Mouse (Mus musculus) stomach, embryonic 15.5 days (tissue): Measurements from ENCODE around the gene Tfap2b. TPM values are rescaled to one million over a fixed set of nuclear protein-coding genes. Genes with fewer than 3 reads are reported as not detected.
A peak's percentile ranks its signal among the peaks of the same experiment; 100 is the strongest.

Experiments
- ATAC-seq: fragments of 200-750 bp; cut with Nextera tagmentation; 2 replicates; pipeline ENCODE4 v1.8.0; 2017; ENCODE audit warnings: low read depth, moderate number of reproducible peaks, moderate TSS enrichment; ENCODE audit not compliant: insufficient read depth, low FRiP score
- H3K27ac ChIP-seq: fragments of 300-500 bp; sonication (generic); 2 replicates; pipeline ENCODE4 v1.5.1; 2015; ENCODE audit warnings: mild to moderate bottlenecking, inconsistent platforms
- H3K27me3 ChIP-seq: fragments of 300-500 bp; sonication (generic); replicated peaks from 2 replicates; pipeline ENCODE4 v1.6.1; 2015; ENCODE audit warnings: inconsistent platforms
- H3K36me3 ChIP-seq: fragments of 300-500 bp; sonication (generic); 2 replicates; pipeline ENCODE4 v1.6.1; 2015; ENCODE audit warnings: inconsistent platforms
- H3K4me1 ChIP-seq: fragments of 300-500 bp; sonication (generic); 2 replicates; pipeline ENCODE4 v1.6.1; 2015; ENCODE audit warnings: inconsistent platforms
- H3K4me2 ChIP-seq: fragments of 300-500 bp; sonication (generic); 2 replicates; pipeline ENCODE4 v1.6.1; 2015; ENCODE audit warnings: mild to moderate bottlenecking, inconsistent platforms
- H3K4me3 ChIP-seq: fragments of 300-500 bp; sonication (generic); replicated peaks from 2 replicates; pipeline ENCODE4 v1.5.1; 2015; ENCODE audit warnings: inconsistent platforms
- H3K9ac ChIP-seq: fragments of 300-500 bp; sonication (generic); 2 replicates; pipeline ENCODE4 v1.6.1; 2015; ENCODE audit warnings: inconsistent platforms
- H3K9me3 ChIP-seq: fragments of 300-500 bp; sonication (generic); 2 replicates; pipeline ENCODE4 v1.6.1; 2016; ENCODE audit warnings: inconsistent platforms
- WGBS: fragments of 180-500 bp; shearing (Covaris S2); methylation state at CpG from one replicate; pipeline ENCODE4 v1.1.7; 2015; 5-methylcytosine and 5-hydroxymethylcytosine counted together
- polyA plus RNA-seq: library from polyadenylated mRNA; unstranded; fragments of >200 nt; fragmentation: Nextera tagmentation; extraction: Ambion mirVana; gene quantifications from 2 replicates; pipeline ENCODE4 v1.2.1, GENCODE M21; 2015

Gene Tfap2b
- polyA plus RNA-seq, result 0.15 and 1.5 TPM in 2 replicates

DNA sequence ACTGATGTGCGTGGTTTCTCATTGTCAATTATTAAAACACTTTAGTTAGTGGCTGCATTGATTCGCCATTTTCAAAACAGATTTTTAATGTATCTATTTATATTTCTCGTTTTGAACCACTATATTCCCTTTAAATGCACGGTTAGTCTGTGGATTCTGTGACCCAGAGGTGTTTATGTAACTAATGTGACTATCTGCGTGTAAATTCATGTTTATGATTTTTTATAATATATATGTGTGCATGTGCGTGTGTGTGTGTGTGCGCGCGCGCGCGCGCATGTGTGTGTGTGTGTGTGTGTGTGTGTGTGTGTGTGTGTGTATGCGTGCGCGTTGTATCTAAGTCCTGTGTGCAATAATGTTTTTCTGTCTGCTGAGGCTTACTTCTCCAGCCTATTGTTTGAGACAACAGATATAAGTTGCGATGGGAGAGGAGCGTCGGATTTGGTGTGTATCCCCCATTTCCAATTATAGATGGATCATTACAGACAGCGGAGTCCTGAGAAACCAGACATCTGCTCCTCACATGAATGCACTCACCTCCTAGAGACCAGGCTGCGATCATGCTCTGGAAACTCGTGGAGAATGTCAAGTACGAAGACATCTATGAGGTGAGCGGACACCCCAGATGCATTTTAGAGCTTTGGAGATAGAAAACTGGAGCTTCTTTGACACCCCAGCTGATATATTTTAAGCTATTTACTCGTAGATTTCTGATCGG is at the start of gene Tfap2b:
Tfap2b (plus strand) TSS at position 274 of the 718 bp plus-strand sequence.
- Histone ChIP-seq H3K4me1 (peaks cover 6% of the 10 kb centered on the region; the same call in 1 of the 2 replicates), H3K9me3 (no peaks in the 10 kb centered on the region), H3K27ac (no peak within 1 kb of the TSS), H3K36me3 (no peaks in the 10 kb centered on the region), H3K4me2 (peak within 1 kb of the TSS; percentile 52), H3K27me3 (peaks cover 47% of the 10 kb centered on the region), H3K4me3 (peak within 1 kb of the TSS; percentile 28), H3K9ac (no peak within 1 kb of the TSS)
- ATAC-seq, result no peak
- 3% methylated on average over 26 of the region's 26 CpGs for WGBS

DNA sequence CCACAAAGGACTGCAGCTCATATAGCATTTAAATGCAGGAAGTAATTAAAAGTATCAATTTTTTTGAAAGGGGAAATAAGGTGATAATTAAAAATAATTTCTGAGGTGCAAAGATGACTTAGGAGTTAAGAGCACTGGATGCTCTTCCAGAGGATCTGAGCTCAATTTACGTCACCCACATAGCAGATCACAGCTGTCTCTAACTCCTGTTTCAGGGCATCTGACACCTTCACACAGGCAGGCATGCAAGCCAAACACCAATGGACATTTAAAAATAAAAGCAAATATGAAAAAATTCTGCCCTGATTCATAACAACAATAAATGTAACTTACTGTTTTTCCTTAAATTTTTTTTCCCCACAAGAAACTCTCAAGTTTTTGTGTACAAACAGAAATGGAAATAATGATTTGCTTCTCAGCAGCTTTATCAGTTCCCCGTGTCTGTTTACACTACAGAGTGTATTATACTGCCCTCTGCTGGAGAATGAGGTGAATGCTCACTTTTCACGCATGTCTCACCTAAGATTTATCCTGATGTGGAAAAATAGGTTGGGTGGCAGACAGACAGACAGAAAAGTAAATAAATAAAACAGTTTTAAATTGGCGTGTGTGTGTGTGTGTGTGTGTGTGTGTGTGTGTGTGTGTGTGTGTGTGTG is 29.8 kb upstream of the Tfap2b start:
- no peak overlapping the region for H3K4me2 ChIP-seq
- H3K9ac ChIP-seq, result no peak overlapping the region
- H3K4me1 ChIP-seq, result no peaks in the 10 kb centered on the region
- WGBS, result 3% methylated on average over 4 of the region's 4 CpGs
- H3K9me3 ChIP-seq, result no peaks in the 10 kb centered on the region
- ATAC-seq, result no peak
- no peaks in the 10 kb centered on the region for H3K36me3 ChIP-seq
- no peak overlapping the region for H3K4me3 ChIP-seq
- H3K27ac ChIP-seq, result no peak overlapping the region
- H3K27me3 ChIP-seq, result no peaks in the 10 kb centered on the region

DNA sequence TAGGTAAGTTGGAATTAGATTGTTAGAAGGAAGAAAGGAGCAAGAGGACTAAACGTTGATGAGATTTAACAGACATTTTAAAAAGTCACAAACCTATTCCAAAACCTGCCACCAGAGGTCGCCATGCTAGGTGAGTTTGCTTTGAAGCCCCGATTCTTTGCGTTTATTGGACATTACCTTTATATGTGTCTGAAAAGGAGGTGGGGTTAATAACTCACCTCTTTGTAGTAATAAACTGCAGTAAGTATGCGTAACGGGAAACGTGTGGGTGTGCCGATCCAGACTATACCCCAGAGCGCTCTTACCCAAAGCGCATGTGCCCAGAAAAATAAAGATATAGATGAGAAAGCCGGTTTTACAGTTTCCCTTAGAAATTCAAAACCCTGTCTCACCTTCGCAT is 3.1 kb upstream of the Tfap2b start:
- Histone ChIP-seq H3K4me3 (peak overlapping the region; percentile 31), H3K27me3 (peaks cover 20% of the 10 kb centered on the region), H3K4me2 (peak overlapping the region; percentile 56), H3K27ac (no peak overlapping the region), H3K36me3 (no peaks in the 10 kb centered on the region), H3K9ac (no peak overlapping the region), H3K4me1 (peaks cover 6% of the 10 kb centered on the region; the same call in 1 of the 2 replicates), H3K9me3 (no peaks in the 10 kb centered on the region)
- no peak for ATAC-seq
- WGBS, result 4% methylated on average over 12 of the region's 12 CpGs

DNA sequence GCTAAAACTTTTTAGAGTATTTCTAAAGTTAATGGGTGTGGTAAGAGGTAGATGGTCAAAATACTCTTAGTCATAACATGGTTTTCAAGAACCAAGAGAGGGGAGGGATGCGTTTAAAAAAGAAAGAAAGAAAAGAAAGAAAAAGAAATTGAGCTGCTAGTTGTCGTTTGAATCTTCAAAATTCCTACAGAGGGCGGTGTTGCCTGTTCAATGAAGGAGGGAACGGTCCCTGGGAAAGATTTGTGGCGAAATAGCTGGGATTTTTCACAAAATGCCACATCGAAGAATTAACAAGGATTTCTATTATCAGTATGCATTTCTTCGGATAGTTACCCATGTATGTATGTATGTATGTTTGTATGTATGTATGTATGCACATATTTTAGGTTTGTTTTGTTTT is 2.5 kb upstream of the Tfap2b start:
- Histone ChIP-seq H3K4me2 (no peak overlapping the region), H3K9me3 (no peaks in the 10 kb centered on the region), H3K27ac (no peak overlapping the region), H3K4me3 (no peak overlapping the region), H3K9ac (no peak overlapping the region), H3K36me3 (no peaks in the 10 kb centered on the region), H3K27me3 (peaks cover 26% of the 10 kb centered on the region), H3K4me1 (peaks cover 6% of the 10 kb centered on the region; the same call in 1 of the 2 replicates)
- WGBS, result 1% methylated on average over 7 of the region's 7 CpGs
- ATAC-seq, result no peak

DNA sequence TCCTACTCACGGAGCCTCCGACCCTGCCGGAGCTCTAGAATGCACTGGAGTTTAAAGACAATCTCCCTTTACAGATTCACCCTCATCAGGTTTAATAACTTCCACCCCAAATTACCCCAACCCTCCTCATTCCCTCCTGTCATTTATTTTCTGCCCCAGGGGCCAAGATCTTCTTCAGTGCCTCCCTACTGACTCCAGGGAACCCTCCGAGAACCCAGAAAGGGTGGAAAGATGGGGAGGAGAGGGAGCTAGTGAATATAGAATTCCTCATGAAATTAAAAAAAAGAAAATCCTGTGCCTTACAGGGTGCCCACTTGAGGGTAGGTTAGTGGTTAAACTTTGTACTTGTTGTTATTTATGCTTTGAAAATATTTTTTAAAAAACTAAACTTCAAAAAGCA is 1.1 kb upstream of the Tfap2b start:
- no peak overlapping the region for H3K4me2 ChIP-seq
- 6% methylated on average over 4 of the region's 4 CpGs for WGBS
- H3K4me1 ChIP-seq, result peaks cover 6% of the 10 kb centered on the region; the same call in 1 of the 2 replicates
- H3K27me3 ChIP-seq, result peaks cover 37% of the 10 kb centered on the region
- H3K36me3 ChIP-seq, result no peaks in the 10 kb centered on the region
- H3K9ac ChIP-seq, result no peak overlapping the region
- no peaks in the 10 kb centered on the region for H3K9me3 ChIP-seq
- H3K4me3 ChIP-seq, result no peak overlapping the region
- ATAC-seq, result no peak
- no peak overlapping the region for H3K27ac ChIP-seq

DNA sequence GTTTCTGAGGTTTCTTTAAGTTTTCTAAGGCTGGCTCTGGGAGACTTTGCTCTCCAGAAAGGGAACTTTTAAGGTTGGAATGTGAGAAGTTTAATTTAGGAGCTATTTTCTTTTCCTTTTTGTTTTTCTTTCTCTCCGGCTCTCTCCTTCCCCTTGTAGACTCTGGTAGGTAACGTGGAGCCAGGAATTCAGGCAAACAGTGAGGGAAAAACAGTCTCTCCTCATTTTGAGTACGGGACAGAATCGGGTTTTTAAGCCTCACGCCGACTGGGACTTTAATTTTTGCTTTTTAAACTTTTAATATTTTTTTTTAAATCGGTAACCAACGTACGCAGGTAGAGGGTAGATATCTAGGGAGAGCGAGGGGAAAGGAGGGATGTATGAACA is 638 bp downstream of the Tfap2b start:
- Histone ChIP-seq H3K36me3 (no peaks in the 10 kb centered on the region), H3K27ac (no peak overlapping the region), H3K27me3 (peaks cover 52% of the 10 kb centered on the region), H3K9ac (no peak overlapping the region), H3K4me1 (peaks cover 9% of the 10 kb centered on the region; the same call in 1 of the 2 replicates), H3K4me3 (no peak overlapping the region), H3K4me2 (peak overlapping the region; percentile 52; the same call in 1 of the 2 replicates), H3K9me3 (no peaks in the 10 kb centered on the region)
- ATAC-seq, result no peak
- WGBS, result 1% methylated on average over 10 of the region's 10 CpGs

DNA sequence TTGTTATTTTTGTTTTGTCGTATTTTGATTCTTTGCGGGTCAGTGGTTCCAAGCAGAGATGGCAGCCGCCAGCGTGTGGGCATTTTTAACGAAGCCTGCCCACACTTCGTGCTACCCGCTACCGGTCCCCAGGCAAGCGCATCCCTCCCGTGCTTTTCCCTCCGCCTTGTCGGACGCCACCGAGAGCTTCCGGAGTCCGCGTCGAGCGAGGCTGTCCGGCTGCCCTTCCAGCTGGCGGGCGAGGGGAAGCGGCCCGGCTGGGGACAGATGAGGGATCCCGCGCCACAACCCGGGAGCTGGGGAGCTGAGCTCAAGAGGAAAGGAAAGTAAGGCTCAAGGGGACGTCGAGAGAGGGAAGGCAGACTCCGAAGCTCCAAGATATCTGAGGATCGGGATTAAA is 1.1 kb downstream of the Tfap2b start:
- H3K9me3 ChIP-seq, result no peaks in the 10 kb centered on the region
- H3K9ac ChIP-seq, result no peak overlapping the region
- H3K4me2 ChIP-seq, result peak overlapping the region; percentile 52
- peaks cover 56% of the 10 kb centered on the region for H3K27me3 ChIP-seq
- peak overlapping the region; percentile 28 for H3K4me3 ChIP-seq
- peaks cover 9% of the 10 kb centered on the region; the same call in 1 of the 2 replicates for H3K4me1 ChIP-seq
- H3K27ac ChIP-seq, result no peak overlapping the region
- under 1% methylated on average over 31 of the region's 31 CpGs for WGBS
- H3K36me3 ChIP-seq, result no peaks in the 10 kb centered on the region
- ATAC-seq, result no peak; the same call in 1 of the 2 replicates

DNA sequence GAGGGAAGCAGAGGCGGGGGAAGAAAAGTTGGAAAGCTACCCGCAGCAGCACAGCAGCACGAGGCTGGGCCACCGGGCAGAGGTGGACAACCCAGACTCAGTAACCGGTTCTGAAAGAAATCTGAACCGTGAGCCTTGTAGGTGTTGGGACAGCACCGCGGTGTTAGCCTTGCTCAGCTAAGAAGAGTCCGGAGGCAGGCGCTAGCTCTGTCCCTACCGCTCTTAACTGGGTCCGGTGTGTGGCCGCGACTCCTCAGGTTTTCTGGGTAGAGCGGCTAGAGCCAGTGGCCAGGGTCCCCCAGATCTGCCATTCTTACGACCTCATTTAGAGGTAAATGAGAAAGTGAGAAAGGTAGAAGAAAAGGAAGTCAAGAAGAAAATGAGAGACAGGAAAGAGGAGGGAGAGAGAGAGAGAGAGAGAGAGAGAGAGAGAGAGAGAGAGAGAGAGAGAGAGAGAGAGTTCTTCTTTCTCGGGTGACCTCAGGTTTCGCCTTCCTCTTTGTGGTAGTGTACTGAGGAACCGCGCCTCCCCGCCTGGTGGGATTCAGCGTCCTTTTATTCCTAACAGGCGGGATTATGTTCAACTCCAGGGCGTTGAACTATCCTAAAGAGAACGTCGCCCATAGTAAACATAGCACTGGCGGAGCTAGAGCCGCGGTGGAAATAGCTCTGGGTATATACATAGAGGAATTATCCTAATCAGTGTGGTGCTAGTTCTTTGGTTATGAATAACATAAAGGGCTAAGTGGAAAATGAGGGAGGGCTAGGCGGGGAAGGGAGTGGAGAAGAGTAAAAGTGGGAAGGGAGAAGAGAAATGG is 1.7 kb downstream of the Tfap2b start:
- Histone ChIP-seq H3K36me3 (no peaks in the 10 kb centered on the region), H3K4me2 (peak overlapping the region; percentile 52), H3K9ac (no peak overlapping the region), H3K4me3 (peak overlapping the region; percentile 28), H3K4me1 (peaks cover 9% of the 10 kb centered on the region; the same call in 1 of the 2 replicates), H3K27ac (no peak overlapping the region), H3K27me3 (peaks cover 62% of the 10 kb centered on the region), H3K9me3 (no peaks in the 10 kb centered on the region)
- WGBS, result under 1% methylated on average over 30 of the region's 30 CpGs
- no peak for ATAC-seq

DNA sequence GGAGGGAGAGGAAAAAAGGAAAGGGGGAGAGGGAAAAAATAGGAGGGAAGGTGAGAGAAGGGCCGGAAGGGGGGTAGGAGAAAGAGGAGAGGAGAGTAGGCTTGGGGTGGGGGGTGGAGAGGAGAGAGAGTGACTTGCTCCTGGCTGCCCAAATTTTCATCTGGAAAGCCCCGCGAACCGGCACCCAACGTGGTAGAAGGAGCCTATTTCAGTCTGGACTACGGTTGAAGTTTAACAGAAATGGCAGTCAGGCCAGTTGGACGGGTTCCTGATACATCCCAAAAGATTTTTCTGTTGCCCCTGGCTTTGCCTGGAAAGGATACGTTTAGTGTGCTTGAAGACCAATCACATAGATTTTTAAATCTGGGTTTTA is 2.3 kb downstream of the Tfap2b start:
- H3K36me3 ChIP-seq, result no peaks in the 10 kb centered on the region
- H3K9me3 ChIP-seq, result no peaks in the 10 kb centered on the region
- peaks cover 9% of the 10 kb centered on the region; the same call in 1 of the 2 replicates for H3K4me1 ChIP-seq
- no peak overlapping the region for H3K4me3 ChIP-seq
- under 1% methylated on average over 8 of the region's 8 CpGs for WGBS
- no peak overlapping the region for H3K27ac ChIP-seq
- no peak overlapping the region for H3K4me2 ChIP-seq
- H3K9ac ChIP-seq, result no peak overlapping the region
- no peak for ATAC-seq
- peaks cover 67% of the 10 kb centered on the region for H3K27me3 ChIP-seq

DNA sequence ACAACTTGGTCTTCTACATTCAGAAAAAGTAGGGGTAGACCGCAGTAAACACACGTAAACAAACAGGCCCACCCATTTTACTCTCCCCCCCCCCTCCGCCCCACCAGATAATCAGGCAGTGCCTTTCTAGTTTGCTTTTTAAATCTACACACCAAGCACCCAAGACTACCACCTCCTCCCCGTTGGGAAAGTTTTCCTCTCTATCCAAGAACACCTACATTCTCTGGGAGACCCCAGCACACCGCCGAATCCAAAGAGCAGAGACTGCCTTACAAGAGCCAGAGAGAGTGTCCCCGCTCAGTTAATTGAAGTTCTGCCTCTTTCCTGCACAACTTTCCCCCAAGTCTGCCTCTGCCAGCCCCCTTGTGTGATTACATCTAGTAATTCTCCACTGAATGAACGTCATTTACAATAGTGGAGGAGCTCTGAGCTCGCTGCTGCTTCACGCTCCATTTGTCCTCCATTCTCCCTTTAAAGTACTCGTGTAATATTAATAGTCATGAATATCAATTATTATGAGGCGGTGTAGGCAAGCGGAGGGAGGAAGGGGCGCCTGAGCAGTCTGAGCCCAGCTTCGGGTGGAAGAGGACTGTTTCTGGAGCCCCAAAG is 2.9 kb downstream of the Tfap2b start:
- H3K9ac ChIP-seq, result no peak overlapping the region
- H3K4me3 ChIP-seq, result no peak overlapping the region
- no peaks in the 10 kb centered on the region for H3K36me3 ChIP-seq
- H3K27ac ChIP-seq, result no peak overlapping the region
- H3K27me3 ChIP-seq, result peaks cover 73% of the 10 kb centered on the region
- peaks cover 9% of the 10 kb centered on the region; the same call in 1 of the 2 replicates for H3K4me1 ChIP-seq
- ATAC-seq, result no peak
- no peaks in the 10 kb centered on the region for H3K9me3 ChIP-seq
- 2% methylated on average over 15 of the region's 15 CpGs for WGBS
- no peak overlapping the region for H3K4me2 ChIP-seq

DNA sequence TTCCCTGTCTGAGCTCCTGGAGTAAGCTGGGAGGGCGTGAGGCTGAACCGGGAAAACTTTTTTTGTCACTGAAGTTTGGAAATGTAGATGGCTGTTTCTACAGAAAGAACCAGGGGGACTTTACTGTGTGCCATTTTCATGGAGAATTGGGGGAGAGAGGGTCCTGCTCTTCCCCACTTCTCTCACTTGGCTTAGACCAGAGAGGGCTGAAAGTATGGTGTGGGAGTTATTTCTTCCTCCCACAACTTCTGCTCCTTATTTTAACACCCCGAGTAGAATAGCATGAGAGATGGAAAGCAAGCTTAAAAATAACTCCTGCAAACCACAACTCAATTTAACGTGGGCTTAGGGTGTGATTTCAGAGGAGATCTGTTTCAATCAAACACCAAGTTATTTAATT is 4.0 kb downstream of the Tfap2b start:
- Histone ChIP-seq H3K36me3 (no peaks in the 10 kb centered on the region), H3K9ac (no peak overlapping the region), H3K9me3 (no peaks in the 10 kb centered on the region), H3K4me2 (no peak overlapping the region), H3K4me3 (no peak overlapping the region), H3K4me1 (peaks cover 9% of the 10 kb centered on the region; the same call in 1 of the 2 replicates), H3K27me3 (peaks cover 76% of the 10 kb centered on the region), H3K27ac (no peak overlapping the region)
- WGBS, result 0% methylated on average over 4 of the region's 4 CpGs
- no peak for ATAC-seq
